Mouse (Mus musculus) intestine, postnatal 0 days (tissue): ENCODE measurements around the gene Fga. TPM values are rescaled to one million over a fixed set of nuclear protein-coding genes. Genes with fewer than 3 reads are reported as not detected.

Source experiments
- ATAC-seq: fragments of 200-750 bp; cut with Nextera tagmentation; 2 replicates; pipeline ENCODE4 v1.8.0; 2017; ENCODE audit warnings: mild to moderate bottlenecking, moderate TSS enrichment, moderate library complexity
- H3K27ac ChIP-seq: fragments of 300-500 bp; sonication (generic); 2 replicates; pipeline ENCODE4 v1.5.1; 2014; ENCODE audit warnings: mild to moderate bottlenecking, low read depth, low read length, moderate library complexity
- H3K27me3 ChIP-seq: fragments of 300-500 bp; sonication (generic); replicated peaks from 2 replicates; pipeline ENCODE4 v1.6.1; 2014; ENCODE audit warnings: low read length, mixed read lengths; ENCODE audit not compliant: control insufficient read depth, insufficient read depth
- H3K36me3 ChIP-seq: fragments of 300-500 bp; sonication (generic); 2 replicates; pipeline ENCODE4 v1.6.1; 2014; ENCODE audit warnings: mild to moderate bottlenecking, moderate library complexity; ENCODE audit not compliant: control insufficient read depth, insufficient read depth
- H3K4me1 ChIP-seq: fragments of 300-500 bp; sonication (generic); replicated peaks from 2 replicates; pipeline ENCODE4 v1.6.1; 2014; ENCODE audit warnings: antibody characterized with exemption, low read length, mixed read lengths; ENCODE audit not compliant: control insufficient read depth, insufficient read depth
- H3K4me2 ChIP-seq: fragments of 300-500 bp; sonication (generic); replicated peaks from 2 replicates; pipeline ENCODE4 v1.6.1; 2014; ENCODE audit warnings: low read depth, mild to moderate bottlenecking, moderate library complexity
- H3K4me3 ChIP-seq: fragments of 300-500 bp; sonication (generic); 2 replicates; pipeline ENCODE4 v1.5.1; 2014; ENCODE audit warnings: low read depth, low read length
- H3K9ac ChIP-seq: fragments of 300-500 bp; sonication (generic); 2 replicates; pipeline ENCODE4 v1.6.1; 2014; ENCODE audit warnings: mild to moderate bottlenecking, low read depth, low read length
- H3K9me3 ChIP-seq: fragments of 300-500 bp; sonication (generic); 2 replicates; pipeline ENCODE4 v1.6.1; 2016; ENCODE audit warnings: mixed run types; ENCODE audit not compliant: control insufficient read depth
- CTCF ChIP-seq: sonication (generic); IDR thresholded peaks from 2 replicates; pipeline ENCODE4 v1.5.1; 2016; ENCODE audit warnings: low read depth, mild to moderate bottlenecking, control low read depth, antibody characterized with exemption, moderate library complexity
- WGBS: fragments of 180-500 bp; shearing (Covaris S2); extraction: QIAGEN DNeasy Blood & Tissue Kit; methylation state at CpG from one replicate; pipeline ENCODE4 v1.1.7; 2014; 5-methylcytosine and 5-hydroxymethylcytosine counted together
- polyA plus RNA-seq: library from polyadenylated mRNA; unstranded; fragments of >200 nt; fragmentation: Nextera tagmentation; extraction: Ambion mirVana; gene quantifications from 2 replicates; pipeline ENCODE4 v1.2.1, GENCODE M21; 2015

Gene Fga
- polyA plus RNA-seq: 18.3 and 22.8 TPM in 2 replicates

GRCm38 (mm10) chr3:83025475-83026301 lies at the start of gene Fga:
Gene Fga, plus strand, starts transcription at chr3:83026076.
- no peaks in the 10 kb centered on the region for H3K36me3 ChIP-seq
- ATAC-seq: peak; percentile 73
- no peaks in the 10 kb centered on the region for H3K4me1 ChIP-seq
- H3K27me3 ChIP-seq: no peaks in the 10 kb centered on the region
- no peak within 1 kb of the TSS for H3K9ac ChIP-seq
- H3K9me3 ChIP-seq: no peaks in the 10 kb centered on the region
- no peak for TF ChIP-seq CTCF
- H3K27ac ChIP-seq: no peak within 1 kb of the TSS; the same call in 1 of the 2 replicates
- peak within 1 kb of the TSS; percentile 33 for H3K4me2 ChIP-seq
- H3K4me3 ChIP-seq: no peak within 1 kb of the TSS
- 53% methylated on average over 9 of the region's 9 CpGs for WGBS

DNA sequence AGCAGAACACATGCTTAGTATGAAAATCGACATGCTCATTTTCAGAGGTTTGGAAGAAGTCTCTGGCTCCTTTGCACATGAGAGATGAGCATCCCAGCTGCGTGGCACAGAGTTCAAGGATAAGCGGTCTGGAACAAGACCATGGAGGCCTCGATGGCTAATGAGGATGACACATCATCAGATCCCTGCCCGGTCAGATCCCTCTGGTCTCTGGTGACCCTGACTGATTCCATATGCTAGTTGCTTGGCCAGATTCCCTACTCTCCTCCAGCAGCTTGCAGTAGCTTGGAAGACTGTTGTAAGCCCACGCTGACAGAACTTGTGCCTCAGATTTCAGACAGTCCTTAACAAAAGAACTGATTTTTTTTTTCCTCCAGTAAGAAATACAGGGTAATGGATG lies 45.1 kb upstream of the Fga start:
- no peak for ATAC-seq
- Histone ChIP-seq H3K4me3 (no peak overlapping the region), H3K36me3 (no peaks in the 10 kb centered on the region), H3K27ac (no peak overlapping the region), H3K27me3 (no peaks in the 10 kb centered on the region), H3K9me3 (no peaks in the 10 kb centered on the region), H3K9ac (no peak overlapping the region), H3K4me1 (no peaks in the 10 kb centered on the region), H3K4me2 (no peak overlapping the region)
- TF ChIP-seq CTCF: no peak
- WGBS: 67% methylated on average over 6 of the region's 6 CpGs

DNA sequence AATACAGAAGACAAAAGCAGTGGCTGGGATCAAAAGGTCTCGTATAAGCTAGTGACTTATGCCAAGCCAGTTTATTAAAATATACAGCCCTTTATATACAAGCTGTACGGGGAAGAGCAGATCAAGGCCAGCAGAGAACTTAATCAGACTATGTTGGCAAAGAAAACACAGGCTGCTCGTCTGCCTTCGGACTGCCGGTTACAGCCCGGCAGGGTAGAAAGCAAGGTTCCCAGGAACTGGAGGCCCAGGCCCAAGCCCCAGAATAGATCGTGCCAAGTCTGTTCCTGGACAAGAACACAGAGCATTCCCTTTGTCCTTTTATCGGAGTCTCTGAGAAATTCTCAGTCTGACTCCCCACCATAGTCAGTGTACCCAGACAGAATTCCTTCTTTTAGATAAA lies 44.0 kb upstream of the Fga start:
- no peak overlapping the region for H3K4me3 ChIP-seq
- no peak overlapping the region for H3K9ac ChIP-seq
- no peaks in the 10 kb centered on the region for H3K36me3 ChIP-seq
- no peak for TF ChIP-seq CTCF
- no peaks in the 10 kb centered on the region for H3K27me3 ChIP-seq
- WGBS: 65% methylated on average over 8 of the region's 8 CpGs
- no peaks in the 10 kb centered on the region for H3K9me3 ChIP-seq
- H3K27ac ChIP-seq: no peak overlapping the region
- ATAC-seq: no peak
- H3K4me2 ChIP-seq: no peak overlapping the region
- H3K4me1 ChIP-seq: no peaks in the 10 kb centered on the region

DNA sequence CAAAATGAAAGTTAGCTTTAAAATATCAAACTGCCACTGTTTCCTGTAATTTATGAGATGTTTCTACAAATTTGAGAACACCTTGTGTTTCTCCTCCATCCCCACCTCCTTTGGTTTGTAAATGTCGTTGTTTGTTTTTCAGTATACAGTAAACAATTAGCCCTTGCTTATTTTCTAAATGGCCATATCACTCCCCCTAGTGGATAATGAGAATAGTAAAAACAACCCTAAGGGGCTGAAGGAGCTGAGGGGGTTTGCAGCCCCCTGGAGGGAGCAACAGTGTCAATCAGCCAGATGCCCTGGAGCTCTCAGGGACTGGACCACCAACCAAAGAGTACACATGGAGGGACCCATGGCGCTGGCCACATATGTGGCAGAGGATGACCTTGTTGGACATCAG lies 41.0 kb upstream of the Fga start:
- Histone ChIP-seq H3K9me3 (no peaks in the 10 kb centered on the region), H3K9ac (no peak overlapping the region), H3K36me3 (no peaks in the 10 kb centered on the region), H3K27ac (no peak overlapping the region), H3K27me3 (no peaks in the 10 kb centered on the region), H3K4me2 (no peak overlapping the region), H3K4me1 (no peaks in the 10 kb centered on the region), H3K4me3 (no peak overlapping the region)
- no peak for ATAC-seq
- 73% methylated on average over 2 of the region's 2 CpGs for WGBS
- TF ChIP-seq CTCF: peak; percentile 59

DNA sequence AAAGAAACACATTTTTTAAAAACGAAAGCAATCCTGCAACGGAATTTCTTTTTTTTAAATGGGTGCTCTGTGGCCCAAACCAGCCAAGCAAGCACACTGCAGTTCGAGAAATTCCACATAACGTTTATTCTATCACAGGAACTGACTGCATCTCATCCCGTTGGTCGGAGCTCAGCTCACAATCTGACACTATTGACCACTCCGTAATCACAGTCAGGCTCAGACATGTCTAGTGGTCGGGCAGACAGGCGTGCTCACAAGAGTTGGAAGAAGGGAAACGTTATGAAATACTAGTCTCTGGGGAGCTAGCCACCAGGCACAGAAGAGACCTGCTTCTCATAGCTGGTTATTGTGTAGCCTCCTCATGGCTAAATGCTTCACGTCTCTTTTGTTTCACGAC lies 33.9 kb upstream of the Fga start:
- Histone ChIP-seq H3K36me3 (no peaks in the 10 kb centered on the region), H3K9me3 (no peaks in the 10 kb centered on the region), H3K4me1 (no peaks in the 10 kb centered on the region), H3K27ac (no peak overlapping the region), H3K4me2 (no peak overlapping the region), H3K4me3 (no peak overlapping the region), H3K27me3 (no peaks in the 10 kb centered on the region), H3K9ac (no peak overlapping the region)
- TF ChIP-seq CTCF: no peak
- 70% methylated on average over 12 of the region's 12 CpGs for WGBS
- no peak for ATAC-seq

DNA sequence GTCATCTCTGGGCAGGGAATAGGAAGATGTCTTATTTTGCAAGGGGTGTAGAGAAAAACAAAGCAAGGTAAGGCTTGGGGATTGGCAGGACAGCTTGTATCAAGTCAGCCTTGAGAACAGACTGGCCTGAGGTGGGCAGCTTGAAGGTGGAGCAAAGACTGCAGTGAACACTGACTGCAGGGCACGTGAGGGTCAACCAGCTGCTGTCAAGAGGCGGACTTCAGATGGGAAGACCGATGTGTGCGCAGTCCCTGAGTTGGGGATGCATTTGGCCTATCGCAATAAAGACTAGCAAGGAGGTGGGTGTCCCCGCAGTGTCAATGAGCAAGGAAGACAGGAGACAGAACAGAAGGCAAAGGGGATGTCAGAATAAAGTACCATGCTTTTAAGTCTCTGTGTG lies 32.9 kb upstream of the Fga start:
- Histone ChIP-seq H3K4me1 (no peaks in the 10 kb centered on the region), H3K4me3 (no peak overlapping the region), H3K9ac (no peak overlapping the region), H3K27me3 (no peaks in the 10 kb centered on the region), H3K9me3 (no peaks in the 10 kb centered on the region), H3K4me2 (no peak overlapping the region), H3K27ac (no peak overlapping the region), H3K36me3 (no peaks in the 10 kb centered on the region)
- 82% methylated on average over 6 of the region's 6 CpGs for WGBS
- ATAC-seq: no peak
- no peak for TF ChIP-seq CTCF
